Mouse (Mus musculus): Measurements from ENCODE around the gene Ndufs5.

The Ndufs5 gene

GRCm38 (mm10) chr4:123687025-123687781, 30.8 kb downstream of the Ndufs5 start:
- DNase-seq (ENCODE audit: extremely low spot score, low spot score), result peak; percentile 77

- peak; percentile 43 for DNase-seq (ENCODE audit: extremely low spot score, low spot score)
These were observed 31.5 kb downstream of the Ndufs5 start for GRCm38 (mm10) chr4:123686368-123687024.

GRCm38 (mm10) chr4:123685506-123686242, 32.3 kb downstream of the Ndufs5 start:
- DNase-seq (ENCODE audit: extremely low spot score, low spot score), result no peak

GRCm38 (mm10) chr4:123685046-123685445, 33.0 kb downstream of the Ndufs5 start:
- no peak for DNase-seq (ENCODE audit: extremely low spot score, low spot score)

GRCm38 (mm10) chr4:123684260-123684659, 33.7 kb downstream of the Ndufs5 start, which contains the start of gene Macf1:
Macf1 (minus strand) TSS chr4:123684360.
- DNase-seq (ENCODE audit: extremely low spot score, low spot score), result no peak

- DNase-seq (ENCODE audit: extremely low spot score, low spot score), result no peak
These were observed 35.7 kb downstream of the Ndufs5 start for GRCm38 (mm10) chr4:123682291-123682690.

GRCm38 (mm10) chr4:123680962-123681361, 37.0 kb downstream of the Ndufs5 start:
- DNase-seq (ENCODE audit: extremely low spot score, low spot score), result no peak

- DNase-seq (ENCODE audit: extremely low spot score, low spot score), result peak; percentile 28
These were observed 40.8 kb downstream of the Ndufs5 start for GRCm38 (mm10) chr4:123677060-123677804.

GRCm38 (mm10) chr4:123670598-123670997, 47.4 kb downstream of the Ndufs5 start:
- no peak for DNase-seq (ENCODE audit: extremely low spot score, low spot score)

- no peak for DNase-seq (ENCODE audit: extremely low spot score, low spot score)
These were observed 48.3 kb downstream of the Ndufs5 start for GRCm38 (mm10) chr4:123669696-123670095.

- DNase-seq (ENCODE audit: extremely low spot score, low spot score), result peak; percentile 75
These were observed 50.6 kb downstream of the Ndufs5 start for GRCm38 (mm10) chr4:123667260-123667867.

GRCm38 (mm10) chr4:123666517-123666916, 51.5 kb downstream of the Ndufs5 start:
- no peak for DNase-seq (ENCODE audit: extremely low spot score, low spot score)

GRCm38 (mm10) chr4:123665681-123666278, 52.2 kb downstream of the Ndufs5 start:
- no peak for DNase-seq (ENCODE audit: extremely low spot score, low spot score)

GRCm38 (mm10) chr4:123664951-123665661, 52.9 kb downstream of the Ndufs5 start:
- peak; percentile 84 for DNase-seq (ENCODE audit: extremely low spot score, low spot score)

- DNase-seq (ENCODE audit: extremely low spot score, low spot score), result peak; percentile 78
These were observed 53.7 kb downstream of the Ndufs5 start for GRCm38 (mm10) chr4:123664021-123664950.

- no peak for DNase-seq (ENCODE audit: extremely low spot score, low spot score)
These were observed 54.4 kb downstream of the Ndufs5 start for GRCm38 (mm10) chr4:123663688-123663965.

- peak; percentile 52 for DNase-seq (ENCODE audit: extremely low spot score, low spot score)
These were observed 54.9 kb downstream of the Ndufs5 start for GRCm38 (mm10) chr4:123662914-123663687.
